Mouse (Mus musculus): ENCODE measurements at regions not wholly inside any gene's neighbourhood (a gene's known extent, or its start where the extent isn't known, plus 50 kb on each side); places are given as distances from the start of the nearest gene placed in this dataset.

DNA sequence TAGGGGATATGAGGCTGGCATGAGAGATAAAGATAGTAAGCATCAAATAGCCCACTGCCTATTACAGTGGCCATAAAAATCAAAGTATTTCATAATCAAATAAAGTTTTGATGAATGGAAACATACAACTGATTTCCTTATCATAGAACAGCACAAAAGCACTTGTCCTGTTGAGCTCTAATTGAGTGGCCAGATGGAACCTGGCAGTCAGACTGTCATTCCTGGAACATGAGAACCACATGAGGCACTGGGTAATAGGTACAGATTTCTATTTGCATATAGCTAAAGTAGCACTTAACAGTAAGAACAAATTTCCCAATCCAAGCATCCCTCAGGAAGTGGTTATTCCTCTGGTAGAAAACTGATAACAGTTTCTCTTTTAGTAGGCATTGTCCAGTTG, 732.3 kb downstream of the Hdgfl1 start:
- Histone ChIP-seq H3K4me3 (ENCODE audit: low read depth, low read length) (no peak overlapping the region), H3K36me3 (ENCODE audit: control insufficient read depth, insufficient read depth, low read length) (no peaks in the 10 kb centered on the region), H3K4me1 (replicated peaks; ENCODE audit: control insufficient read depth, insufficient read depth, low read length) (no peaks in the 10 kb centered on the region), H3K9ac (ENCODE audit: low read length) (no peak overlapping the region), H3K4me2 (ENCODE audit: low read depth, low read length, severe bottlenecking) (no peak overlapping the region), H3K27me3 (ENCODE audit: control insufficient read depth, insufficient read depth, low read length) (no peaks in the 10 kb centered on the region), H3K27ac (ENCODE audit: low read depth, low read length) (no peak overlapping the region), H3K9me3 (ENCODE audit: control insufficient read depth, low read length) (no peaks in the 10 kb centered on the region)
- DNase-seq (ENCODE audit: low spot score) (no peak), ATAC-seq (replicated peaks; ENCODE audit: low FRiP score) (no peak)

DNA sequence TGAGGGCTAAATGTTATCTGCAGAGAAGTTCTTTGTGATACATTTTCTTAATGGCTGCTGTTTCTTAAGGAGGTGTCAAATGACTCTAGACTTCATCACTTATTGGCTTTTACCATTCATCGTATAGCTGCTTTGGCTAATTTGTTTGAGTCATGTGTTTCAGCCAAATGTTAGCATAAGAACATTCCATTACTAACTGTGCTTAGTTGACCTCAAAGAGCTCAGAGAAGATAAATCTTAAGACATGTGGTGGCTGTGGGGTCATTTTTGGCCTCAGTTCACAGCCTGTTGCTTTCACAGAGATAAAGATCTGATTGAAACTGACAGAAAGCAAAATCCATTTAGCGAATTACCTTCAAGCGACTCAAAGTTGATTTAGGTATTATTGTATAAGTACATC, 743.6 kb downstream of the Hdgfl1 start:
- ATAC-seq (replicated peaks; ENCODE audit: low FRiP score): no peak
- 87% methylated on average over 3 of the region's 3 CpGs for WGBS
- H3K36me3 ChIP-seq (ENCODE audit: control insufficient read depth, insufficient read depth, low read length): no peaks in the 10 kb centered on the region
- H3K4me1 ChIP-seq (replicated peaks; ENCODE audit: control insufficient read depth, insufficient read depth, low read length): no peaks in the 10 kb centered on the region
- H3K27ac ChIP-seq (ENCODE audit: low read depth, low read length): no peak overlapping the region
- H3K9me3 ChIP-seq (ENCODE audit: control insufficient read depth, low read length): no peaks in the 10 kb centered on the region
- DNase-seq (ENCODE audit: low spot score): no peak
- H3K27me3 ChIP-seq (ENCODE audit: control insufficient read depth, insufficient read depth, low read length): no peaks in the 10 kb centered on the region
- H3K4me3 ChIP-seq (ENCODE audit: low read depth, low read length): no peak overlapping the region
- no peak overlapping the region for H3K4me2 ChIP-seq (ENCODE audit: low read depth, low read length, severe bottlenecking)
- H3K9ac ChIP-seq (ENCODE audit: low read length): no peak overlapping the region

DNA sequence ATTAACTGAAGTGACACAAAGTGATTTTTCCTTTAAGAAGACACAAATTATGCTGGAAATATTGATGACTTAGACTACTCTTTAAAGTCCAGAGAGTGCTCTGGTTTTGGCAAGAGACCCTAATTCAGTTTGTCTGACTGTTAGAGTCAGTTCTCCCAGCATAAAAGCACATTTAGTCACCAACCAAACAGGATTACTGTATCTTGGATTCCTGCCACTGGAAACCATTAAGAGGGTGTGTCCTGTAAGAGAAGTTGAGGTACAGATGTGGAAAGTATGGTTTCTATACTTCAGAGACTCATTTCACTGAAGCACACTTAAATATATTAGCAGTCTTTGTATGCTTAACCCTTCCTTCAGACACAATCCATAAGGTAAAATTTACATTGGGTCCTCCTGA, 745.3 kb downstream of the Hdgfl1 start:
- ATAC-seq (replicated peaks; ENCODE audit: low FRiP score): no peak
- Histone ChIP-seq H3K36me3 (ENCODE audit: control insufficient read depth, insufficient read depth, low read length) (no peaks in the 10 kb centered on the region), H3K4me2 (ENCODE audit: low read depth, low read length, severe bottlenecking) (no peak overlapping the region), H3K9ac (ENCODE audit: low read length) (no peak overlapping the region), H3K9me3 (ENCODE audit: control insufficient read depth, low read length) (no peaks in the 10 kb centered on the region), H3K27ac (ENCODE audit: low read depth, low read length) (no peak overlapping the region), H3K27me3 (ENCODE audit: control insufficient read depth, insufficient read depth, low read length) (no peaks in the 10 kb centered on the region), H3K4me3 (ENCODE audit: low read depth, low read length) (no peak overlapping the region), H3K4me1 (replicated peaks; ENCODE audit: control insufficient read depth, insufficient read depth, low read length) (no peaks in the 10 kb centered on the region)
- DNase-seq (ENCODE audit: low spot score): no peak

DNA sequence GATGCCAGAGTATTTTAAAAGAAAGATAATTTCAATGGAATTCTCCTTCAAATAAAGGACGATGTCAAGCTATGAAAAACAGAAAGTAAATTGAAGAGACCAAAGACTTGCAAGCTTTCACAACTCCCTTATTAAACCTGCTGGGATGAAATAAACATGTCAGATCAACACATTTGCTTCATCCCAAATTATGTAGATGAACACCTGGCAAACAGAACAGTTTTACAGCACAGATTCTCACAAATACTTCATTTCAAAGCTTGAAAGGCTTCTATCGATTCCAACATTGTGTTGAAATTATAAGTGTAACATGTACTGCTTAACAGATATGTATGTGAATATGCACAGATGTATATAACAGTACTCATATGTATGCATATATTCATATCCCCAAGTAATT, 749.5 kb downstream of the Hdgfl1 start:
- H3K4me2 ChIP-seq (ENCODE audit: low read depth, low read length, severe bottlenecking): no peak overlapping the region
- DNase-seq (ENCODE audit: low spot score) (no peak), ATAC-seq (replicated peaks; ENCODE audit: low FRiP score) (no peak)
- no peaks in the 10 kb centered on the region for H3K9me3 ChIP-seq (ENCODE audit: control insufficient read depth, low read length)
- no peak overlapping the region for H3K4me3 ChIP-seq (ENCODE audit: low read depth, low read length)
- whole genome bisulfite sequencing: 93% methylated on average over 2 of the region's 2 CpGs
- no peaks in the 10 kb centered on the region for H3K4me1 ChIP-seq (replicated peaks; ENCODE audit: control insufficient read depth, insufficient read depth, low read length)
- H3K27ac ChIP-seq (ENCODE audit: low read depth, low read length): no peak overlapping the region
- H3K9ac ChIP-seq (ENCODE audit: low read length): no peak overlapping the region
- no peaks in the 10 kb centered on the region for H3K27me3 ChIP-seq (ENCODE audit: control insufficient read depth, insufficient read depth, low read length)
- no peaks in the 10 kb centered on the region for H3K36me3 ChIP-seq (ENCODE audit: control insufficient read depth, insufficient read depth, low read length)

DNA sequence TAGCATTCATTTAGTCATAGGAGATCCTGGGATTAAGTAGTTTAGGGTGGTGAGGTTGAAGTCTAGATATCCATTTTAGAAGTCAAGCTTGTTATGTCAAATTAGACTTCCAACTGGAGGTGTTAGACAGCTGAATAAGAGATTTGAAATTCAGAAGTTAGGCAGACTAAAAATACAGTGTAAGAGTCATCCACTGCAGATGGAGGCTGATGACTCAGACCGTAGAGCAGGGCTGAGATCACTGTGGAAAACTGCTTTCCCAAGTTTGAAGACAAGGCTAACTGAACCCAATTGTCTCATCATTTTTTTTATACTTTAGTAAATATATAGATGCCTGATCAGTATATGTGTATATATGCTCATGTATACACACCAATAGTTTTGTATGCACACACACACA, 738.8 kb upstream of the Nrsn1 start:
- 90% methylated on average over 1 of the region's 1 CpGs for WGBS
- no peak overlapping the region for H3K4me2 ChIP-seq (ENCODE audit: low read depth, low read length, severe bottlenecking)
- no peaks in the 10 kb centered on the region for H3K4me1 ChIP-seq (replicated peaks; ENCODE audit: control insufficient read depth, insufficient read depth, low read length)
- no peak overlapping the region for H3K27ac ChIP-seq (ENCODE audit: low read depth, low read length)
- H3K9me3 ChIP-seq (ENCODE audit: control insufficient read depth, low read length): no peaks in the 10 kb centered on the region
- H3K4me3 ChIP-seq (ENCODE audit: low read depth, low read length): no peak overlapping the region
- no peaks in the 10 kb centered on the region for H3K36me3 ChIP-seq (ENCODE audit: control insufficient read depth, insufficient read depth, low read length)
- ATAC-seq (replicated peaks; ENCODE audit: low FRiP score): no peak
- no peak overlapping the region for H3K9ac ChIP-seq (ENCODE audit: low read length)
- H3K27me3 ChIP-seq (ENCODE audit: control insufficient read depth, insufficient read depth, low read length): no peaks in the 10 kb centered on the region
- DNase-seq (ENCODE audit: low spot score): no peak

DNA sequence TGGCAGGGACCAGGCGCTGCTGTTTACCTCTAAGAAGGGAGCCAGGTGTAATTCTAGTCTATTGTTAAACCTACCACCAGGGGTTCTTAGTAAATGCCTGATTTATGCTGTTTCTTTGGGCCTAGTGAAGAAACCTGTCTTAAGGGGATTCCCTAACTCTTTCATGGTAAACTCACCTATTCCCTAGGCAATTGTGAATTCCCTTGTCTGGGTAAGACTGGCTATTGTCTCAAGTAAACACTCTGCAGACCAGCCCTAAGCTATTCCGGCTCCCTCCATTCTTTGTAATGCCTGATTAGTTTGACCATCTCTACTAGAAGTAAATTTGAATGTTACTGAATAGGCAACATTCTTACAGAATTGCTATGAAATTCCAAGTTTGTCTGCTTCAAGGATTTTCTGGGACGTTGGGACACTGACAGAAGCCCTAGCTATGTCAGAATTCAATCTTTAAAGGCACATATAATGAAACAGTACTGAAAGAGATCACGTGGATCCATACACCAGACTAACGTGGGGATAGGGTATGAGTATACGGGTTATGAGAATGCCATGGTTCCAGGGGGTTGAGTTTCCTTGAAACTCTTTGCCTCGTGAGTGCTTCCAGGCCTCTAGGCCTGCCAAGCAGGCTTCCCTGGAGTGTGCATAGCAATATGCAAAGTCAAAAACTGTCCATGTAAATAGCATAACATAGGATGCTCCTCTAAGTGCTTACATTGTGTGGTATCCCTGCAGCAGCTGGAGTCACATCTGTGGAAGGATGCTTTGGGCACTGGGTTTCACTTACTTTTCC, 734.7 kb upstream of the Nrsn1 start:
- no peaks in the 10 kb centered on the region for H3K36me3 ChIP-seq (ENCODE audit: control insufficient read depth, insufficient read depth, low read length)
- H3K9me3 ChIP-seq (ENCODE audit: control insufficient read depth, low read length): no peaks in the 10 kb centered on the region
- no peak for DNase-seq (ENCODE audit: low spot score)
- H3K4me1 ChIP-seq (replicated peaks; ENCODE audit: control insufficient read depth, insufficient read depth, low read length): no peaks in the 10 kb centered on the region
- H3K27ac ChIP-seq (ENCODE audit: low read depth, low read length): no peak overlapping the region
- H3K27me3 ChIP-seq (ENCODE audit: control insufficient read depth, insufficient read depth, low read length): no peaks in the 10 kb centered on the region
- H3K4me3 ChIP-seq (ENCODE audit: low read depth, low read length): no peak overlapping the region
- 84% methylated on average over 7 of the region's 7 CpGs for WGBS
- no peak for ATAC-seq (replicated peaks; ENCODE audit: low FRiP score)
- no peak overlapping the region for H3K4me2 ChIP-seq (ENCODE audit: low read depth, low read length, severe bottlenecking)
- no peak overlapping the region for H3K9ac ChIP-seq (ENCODE audit: low read length)

DNA sequence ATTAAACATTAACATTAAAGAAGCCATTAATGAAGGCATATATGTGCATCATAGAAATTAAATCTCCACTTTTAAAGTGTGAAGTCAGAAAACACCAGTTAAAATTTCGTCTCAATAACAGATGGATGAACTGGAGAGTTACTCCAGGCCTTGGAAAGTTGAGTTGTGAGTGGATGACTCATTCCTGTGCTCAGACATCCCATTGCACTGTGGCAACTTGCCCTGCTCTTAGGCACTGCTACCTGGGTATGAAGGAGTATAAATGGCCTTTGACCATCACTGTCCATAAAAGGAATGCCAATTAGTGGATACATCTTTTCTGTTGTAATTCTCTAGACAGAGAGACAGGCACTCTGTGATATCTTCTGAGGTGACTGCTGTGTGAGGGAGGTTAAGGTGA, 723.2 kb upstream of the Nrsn1 start:
- no peak for ATAC-seq (replicated peaks; ENCODE audit: low FRiP score)
- Histone ChIP-seq H3K4me3 (ENCODE audit: low read depth, low read length) (no peak overlapping the region), H3K9me3 (ENCODE audit: control insufficient read depth, low read length) (peaks cover 2% of the 10 kb centered on the region; the same call in 1 of the 2 replicates)

DNA sequence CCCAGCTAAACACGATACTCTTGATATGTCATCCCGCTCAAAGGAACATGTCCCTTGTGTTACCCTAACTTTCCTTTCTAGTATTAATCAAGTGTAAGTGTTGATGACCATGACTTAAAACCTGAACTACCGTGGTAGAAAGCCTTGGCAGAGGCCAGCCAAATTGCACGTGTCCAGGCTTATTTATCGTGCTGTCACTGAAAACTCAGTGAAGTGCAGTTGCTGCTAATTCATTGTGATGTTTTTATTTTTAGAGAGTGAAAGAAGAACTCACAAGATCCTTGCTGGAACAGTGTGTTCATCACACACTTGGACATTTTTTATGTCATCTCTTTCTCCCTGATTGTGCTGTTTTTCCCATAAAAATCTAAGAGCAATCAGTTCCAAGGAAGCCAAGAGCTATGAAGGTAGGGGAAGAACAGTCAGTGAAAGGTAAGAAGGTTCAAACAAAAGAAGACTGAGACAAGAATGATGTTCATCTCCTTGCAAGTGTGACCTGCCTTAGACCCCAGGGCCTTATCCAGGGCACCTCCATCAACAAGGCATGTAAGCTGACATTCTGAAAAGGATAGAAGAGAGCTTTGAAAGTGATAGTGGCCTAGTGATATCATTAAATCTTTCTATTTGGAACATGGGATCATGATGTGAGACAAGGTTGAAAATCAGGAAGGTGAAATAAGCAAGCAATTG, 718.9 kb upstream of the Nrsn1 start:
- Histone ChIP-seq H3K27ac (ENCODE audit: low read depth, low read length) (no peak overlapping the region), H3K4me1 (replicated peaks; ENCODE audit: control insufficient read depth, insufficient read depth, low read length) (no peaks in the 10 kb centered on the region), H3K4me3 (ENCODE audit: low read depth, low read length) (no peak overlapping the region), H3K27me3 (ENCODE audit: control insufficient read depth, insufficient read depth, low read length) (no peaks in the 10 kb centered on the region), H3K9me3 (ENCODE audit: control insufficient read depth, low read length) (no peaks in the 10 kb centered on the region), H3K4me2 (ENCODE audit: low read depth, low read length, severe bottlenecking) (no peak overlapping the region), H3K9ac (ENCODE audit: low read length) (no peak overlapping the region), H3K36me3 (ENCODE audit: control insufficient read depth, insufficient read depth, low read length) (no peaks in the 10 kb centered on the region)
- no peak for ATAC-seq (replicated peaks; ENCODE audit: low FRiP score)
- no peak for DNase-seq (ENCODE audit: low spot score)
- 89% methylated on average over 5 of the region's 5 CpGs for WGBS

More for the DNA sequence above, 723.2 kb upstream of the Nrsn1 start:
- Histone ChIP-seq H3K4me2 (ENCODE audit: low read depth, low read length, severe bottlenecking) (no peak overlapping the region), H3K9ac (ENCODE audit: low read length) (no peak overlapping the region), H3K4me1 (replicated peaks; ENCODE audit: control insufficient read depth, insufficient read depth, low read length) (no peaks in the 10 kb centered on the region), H3K36me3 (ENCODE audit: control insufficient read depth, insufficient read depth, low read length) (no peaks in the 10 kb centered on the region), H3K27me3 (ENCODE audit: control insufficient read depth, insufficient read depth, low read length) (no peaks in the 10 kb centered on the region), H3K27ac (ENCODE audit: low read depth, low read length) (no peak overlapping the region)
- DNase-seq (ENCODE audit: low spot score): no peak
- 68% methylated on average over 1 of the region's 1 CpGs for WGBS

DNA sequence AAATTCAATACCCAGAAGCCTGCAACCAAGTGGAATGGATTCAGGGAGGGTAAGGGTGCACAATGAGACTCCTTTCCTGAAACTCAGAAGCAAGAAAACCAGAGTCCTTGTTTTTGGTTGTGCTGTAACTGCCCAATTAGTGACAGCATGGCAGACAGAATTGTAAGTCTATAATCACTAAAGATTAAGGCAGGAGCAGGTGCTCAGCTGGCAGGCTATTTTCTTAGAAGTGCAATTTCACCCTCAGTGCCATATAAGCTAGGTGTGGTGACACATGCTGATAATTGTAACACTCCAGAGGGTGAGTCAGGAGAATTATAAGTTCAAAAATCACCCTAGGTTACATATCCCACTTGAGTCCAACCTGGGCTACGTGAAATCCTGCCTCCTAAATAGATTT, 714.2 kb upstream of the Nrsn1 start:
- DNase-seq (ENCODE audit: low spot score) (no peak), ATAC-seq (replicated peaks; ENCODE audit: low FRiP score) (0 out of 2 replicates have a peak, but pooled peaks have one; percentile 15)
- WGBS: 80% methylated on average over 1 of the region's 1 CpGs
- H3K36me3 ChIP-seq (ENCODE audit: control insufficient read depth, insufficient read depth, low read length): no peaks in the 10 kb centered on the region
- H3K9ac ChIP-seq (ENCODE audit: low read length): no peak overlapping the region
- no peaks in the 10 kb centered on the region for H3K9me3 ChIP-seq (ENCODE audit: control insufficient read depth, low read length)
- no peak overlapping the region for H3K4me3 ChIP-seq (ENCODE audit: low read depth, low read length)
- H3K27me3 ChIP-seq (ENCODE audit: control insufficient read depth, insufficient read depth, low read length): no peaks in the 10 kb centered on the region
- no peak overlapping the region for H3K27ac ChIP-seq (ENCODE audit: low read depth, low read length)
- H3K4me1 ChIP-seq (replicated peaks; ENCODE audit: control insufficient read depth, insufficient read depth, low read length): no peaks in the 10 kb centered on the region
- no peak overlapping the region for H3K4me2 ChIP-seq (ENCODE audit: low read depth, low read length, severe bottlenecking)

Data from forebrain, embryonic 11.5 days (tissue).